Mouse (Mus musculus): ENCODE results near the gene Asap2.

Gene Asap2

GRCm38 (mm10) chr12:21261521-21261920 is 271.3 kb downstream of the Asap2 start:
- no peak for DNase-seq (ENCODE audit: low read depth in 2 of 2, low spot score in 2 of 2)

- no peak for DNase-seq (ENCODE audit: low read depth in 2 of 2, low spot score in 2 of 2)
These were observed 273.0 kb downstream of the Asap2 start for GRCm38 (mm10) chr12:21263256-21263655.

- DNase-seq (ENCODE audit: low read depth in 2 of 2, low spot score in 2 of 2) = no peak
These were observed 274.0 kb downstream of the Asap2 start for GRCm38 (mm10) chr12:21264241-21264640.

- no peak for DNase-seq (ENCODE audit: low read depth in 2 of 2, low spot score in 2 of 2)
These were observed 274.7 kb downstream of the Asap2 start for GRCm38 (mm10) chr12:21264970-21265369.

GRCm38 (mm10) chr12:21265501-21265900 is 275.2 kb downstream of the Asap2 start:
- no peak for DNase-seq (ENCODE audit: low read depth in 2 of 2, low spot score in 2 of 2)

- peak in 1 of 2 experiments; percentile 7 for DNase-seq (ENCODE audit: low read depth in 2 of 2, low spot score in 2 of 2)
These were observed 275.9 kb downstream of the Asap2 start for GRCm38 (mm10) chr12:21265946-21266783.

- DNase-seq (ENCODE audit: low read depth in 2 of 2, low spot score in 2 of 2) = no peak
These were observed 276.5 kb downstream of the Asap2 start for GRCm38 (mm10) chr12:21266784-21267098.

- no peak for DNase-seq (ENCODE audit: low read depth in 2 of 2, low spot score in 2 of 2)
These were observed 277.9 kb downstream of the Asap2 start for GRCm38 (mm10) chr12:21268083-21268616.

GRCm38 (mm10) chr12:21274446-21274845 is 284.2 kb downstream of the Asap2 start:
- no peak for DNase-seq (ENCODE audit: low read depth in 2 of 2, low spot score in 2 of 2)

- DNase-seq (ENCODE audit: low read depth in 2 of 2, low spot score in 2 of 2) = no peak
These were observed 287.1 kb downstream of the Asap2 start for GRCm38 (mm10) chr12:21277352-21277864.

- DNase-seq (ENCODE audit: low read depth in 2 of 2, low spot score in 2 of 2) = no peak
These were observed 294.6 kb downstream of the Asap2 start, which contains the start of gene Cpsf3 for GRCm38 (mm10) chr12:21284761-21285441. Gene Cpsf3 (plus strand): TSS chr12:21285391.

- DNase-seq (ENCODE audit: low read depth in 2 of 2, low spot score in 2 of 2) = no peak
These were observed 295.4 kb downstream of the Asap2 start for GRCm38 (mm10) chr12:21285508-21286242.

- DNase-seq (ENCODE audit: low read depth in 2 of 2, low spot score in 2 of 2) = peak; percentile 96 to 97
These were observed 296.0 kb downstream of the Asap2 start, which contains the start of gene Itgb1bp1 for GRCm38 (mm10) chr12:21286243-21286622. Gene Itgb1bp1 (minus strand): TSS chr12:21286284.

GRCm38 (mm10) chr12:21286712-21287650 is 296.7 kb downstream of the Asap2 start:
- DNase-seq (ENCODE audit: low read depth in 2 of 2, low spot score in 2 of 2) = peak; percentile 16 to 37

GRCm38 (mm10) chr12:21288716-21289395 is 298.6 kb downstream of the Asap2 start:
- DNase-seq (ENCODE audit: low read depth in 2 of 2, low spot score in 2 of 2) = no peak

GRCm38 (mm10) chr12:21289651-21290050 is 299.4 kb downstream of the Asap2 start:
- no peak for DNase-seq (ENCODE audit: low read depth in 2 of 2, low spot score in 2 of 2)

GRCm38 (mm10) chr12:21298856-21299255 is 308.6 kb downstream of the Asap2 start:
- DNase-seq (ENCODE audit: low read depth in 2 of 2, low spot score in 2 of 2) = no peak

- DNase-seq (ENCODE audit: low read depth in 2 of 2, low spot score in 2 of 2) = no peak
These were observed 311.1 kb downstream of the Asap2 start for GRCm38 (mm10) chr12:21301324-21301723.

GRCm38 (mm10) chr12:21301932-21302331 is 311.7 kb downstream of the Asap2 start:
- DNase-seq (ENCODE audit: low read depth in 2 of 2, low spot score in 2 of 2) = no peak

All from CD8-positive naive resting alpha-beta T cell, adult 2 months (primary cell).